Mouse (Mus musculus) left cerebral cortex, postnatal 25 days (tissue): Measurements from ENCODE around the gene Dbt. TPM values are rescaled to one million over a fixed set of nuclear protein-coding genes. Genes with fewer than 3 reads are reported as not detected.

ENCODE experiments used
- DNase-seq, 2 experiments: peaks; one replicate each; pipeline ENCODE4 v3.0.0; 2022; ENCODE audit warnings: low spot score in 2 of 2, mixed read lengths in 1 of 2
- intact Hi-C: fragments of 180-260 bp; cut with DNase I; formaldehyde crosslinking; loops from one replicate; pipeline ENCODE4 v1.15.1; 2025
- total RNA-seq, 2 experiments: library from RNA; stranded (reverse); gene quantifications; 2 replicates each; pipeline ENCODE4 v1.2.3; 2021

Gene Dbt
- 10 to 100 TPM; 18.2 to 20.6 TPM for total RNA-seq

GRCm38 (mm10) chr3:116512904-116513716, at the start of gene Dbt:
Gene Dbt, plus strand, starts transcription at chr3:116513070.
- intact Hi-C loops: loop anchor here (2.0 kb wide), 1 partner anchor 82 kb away; the partner anchor contains the start of gene Sass6
- peak; percentile 88 to 93 for DNase-seq

- intact Hi-C loops: no loop called here
- DNase-seq: no peak
Observed at GRCm38 (mm10) chr3:116464318-116464717, 48.6 kb upstream of the Dbt start.

GRCm38 (mm10) chr3:116465709-116466108, 47.2 kb upstream of the Dbt start:
- intact Hi-C loops: no loop called here
- no peak for DNase-seq

- DNase-seq: peak in 1 of 2 experiments; percentile 43
- intact Hi-C loops: loop anchor here (5.0 to 10.0 kb wide), 2 partner anchors 142 to 430 kb away; no protein-coding TSS in a partner anchor
Observed at GRCm38 (mm10) chr3:116474602-116475001, 38.3 kb upstream of the Dbt start.

- DNase-seq: no peak
- intact Hi-C loops: loop anchor here (5.0 to 10.0 kb wide), 2 partner anchors 144 to 432 kb away; no protein-coding TSS in a partner anchor
Observed at GRCm38 (mm10) chr3:116476686-116477298, 36.1 kb upstream of the Dbt start.

- intact Hi-C loops: loop anchor here (5.0 to 10.0 kb wide), 2 partner anchors 145 to 433 kb away; no protein-coding TSS in a partner anchor
- DNase-seq: no peak
Observed at GRCm38 (mm10) chr3:116477351-116477750, 35.5 kb upstream of the Dbt start.

GRCm38 (mm10) chr3:116480119-116480518, 32.8 kb upstream of the Dbt start:
- intact Hi-C loops: no loop called here

GRCm38 (mm10) chr3:116480937-116481336, 31.9 kb upstream of the Dbt start:
- DNase-seq: no peak
- intact Hi-C loops: no loop called here

More at GRCm38 (mm10) chr3:116480119-116480518, 32.8 kb upstream of the Dbt start:
- DNase-seq: no peak

GRCm38 (mm10) chr3:116482724-116483123, 30.1 kb upstream of the Dbt start:
- DNase-seq: no peak
- intact Hi-C loops: no loop called here

GRCm38 (mm10) chr3:116483271-116483670, 29.6 kb upstream of the Dbt start:
- intact Hi-C loops: no loop called here
- no peak for DNase-seq

GRCm38 (mm10) chr3:116490920-116491319, 21.9 kb upstream of the Dbt start:
- no peak for DNase-seq
- intact Hi-C loops: loop anchor here (5.0 kb wide), 1 partner anchor 69 kb away; the partner anchor contains the start of gene Cdc14a

- no peak for DNase-seq
- intact Hi-C loops: loop anchor here (5.0 kb wide), 1 partner anchor 70 kb away; the partner anchor contains the start of gene Cdc14a
Observed at GRCm38 (mm10) chr3:116491923-116492454, 20.9 kb upstream of the Dbt start.

- DNase-seq: no peak
- intact Hi-C loops: loop anchor here (5.0 kb wide), 1 partner anchor 71 kb away; the partner anchor contains the start of gene Cdc14a
Observed at GRCm38 (mm10) chr3:116493658-116494057, 19.2 kb upstream of the Dbt start.

GRCm38 (mm10) chr3:116495671-116496070, 17.2 kb upstream of the Dbt start:
- no peak for DNase-seq
- intact Hi-C loops: no loop called here

- DNase-seq: peak; percentile 98 to 99
- intact Hi-C loops: loop anchor here (2.0 to 10.0 kb wide), 3 partner anchors 154 to 473 kb away; partner anchors contain the start of gene Mfsd14a
Observed at GRCm38 (mm10) chr3:116507772-116508351, 5.0 kb upstream of the Dbt start, which contains the start of gene Rtca. Gene Rtca, minus strand, starts transcription at chr3:116508208.

- no peak for DNase-seq
Observed at GRCm38 (mm10) chr3:116512151-116512903, 543 bp upstream of the Dbt start.

GRCm38 (mm10) chr3:116520141-116520761, 7.4 kb downstream of the Dbt start:
- DNase-seq: no peak
- intact Hi-C loops: no loop called here

More at GRCm38 (mm10) chr3:116512151-116512903, 543 bp upstream of the Dbt start:
- intact Hi-C loops: loop anchor here (2.0 kb wide), 1 partner anchor 82 kb away; the partner anchor contains the start of gene Sass6

GRCm38 (mm10) chr3:116529741-116530140, 16.9 kb downstream of the Dbt start:
- intact Hi-C loops: loop anchor here (5.0 kb wide), 1 partner anchor 53 kb away; no protein-coding TSS in a partner anchor
- no peak for DNase-seq
